Mouse (Mus musculus) heart, postnatal 0 days (tissue): ENCODE measurements around the gene Zfp553. TPM values are rescaled to one million over a fixed set of nuclear protein-coding genes. Genes with fewer than 3 reads are reported as not detected.

Experiments
- ATAC-seq: fragments of 200-750 bp; cut with Nextera tagmentation; 2 replicates; pipeline ENCODE4 v1.8.0; 2017; ENCODE audit warnings: low read depth, moderate number of reproducible peaks, moderate library complexity; ENCODE audit not compliant: insufficient read depth
- DNase-seq: peaks from one replicate; pipeline ENCODE4 v3.0.0-alpha.2; 2016; ENCODE audit warnings: low spot score
- H3K27ac ChIP-seq: fragments of 300-500 bp; sonication (generic); 2 replicates; pipeline ENCODE4 v1.5.1; 2014; ENCODE audit warnings: low read depth, mild to moderate bottlenecking
- H3K27me3 ChIP-seq: fragments of 300-500 bp; sonication (generic); 2 replicates; pipeline ENCODE4 v1.6.1; 2014; ENCODE audit warnings: low read length, mixed read lengths; ENCODE audit not compliant: control insufficient read depth, insufficient read depth
- H3K36me3 ChIP-seq: fragments of 300-500 bp; sonication (generic); replicated peaks from 2 replicates; pipeline ENCODE4 v1.6.1; 2014; ENCODE audit warnings: low read length, mixed read lengths; ENCODE audit not compliant: control insufficient read depth, insufficient read depth
- H3K4me1 ChIP-seq: fragments of 300-500 bp; sonication (generic); 2 replicates; pipeline ENCODE4 v1.6.1; 2014; ENCODE audit warnings: antibody characterized with exemption; ENCODE audit not compliant: control insufficient read depth, insufficient read depth
- H3K4me2 ChIP-seq: fragments of 300-500 bp; sonication (generic); 2 replicates; pipeline ENCODE4 v1.6.1; 2014; ENCODE audit warnings: low read depth, mild to moderate bottlenecking, low read length, moderate library complexity
- H3K4me3 ChIP-seq: fragments of 300-500 bp; sonication (generic); 2 replicates; pipeline ENCODE4 v1.5.1; 2014; ENCODE audit warnings: low read depth, low read length
- H3K9ac ChIP-seq: fragments of 300-500 bp; sonication (generic); replicated peaks from 2 replicates; pipeline ENCODE4 v1.6.1; 2014; ENCODE audit warnings: low read depth, low read length, mixed read lengths
- H3K9me3 ChIP-seq: fragments of 300-500 bp; sonication (generic); replicated peaks from 2 replicates; pipeline ENCODE4 v1.6.1; 2016; ENCODE audit warnings: low read length; ENCODE audit not compliant: control insufficient read depth
- CTCF ChIP-seq: IDR thresholded peaks from 2 replicates; pipeline ENCODE4 v1.5.1; 2016; ENCODE audit warnings: antibody characterized with exemption, control low read depth, low read depth
- EP300 ChIP-seq: IDR thresholded peaks from 2 replicates; pipeline ENCODE4 v1.6.1; 2016; ENCODE audit warnings: antibody characterized with exemption, low read depth
- WGBS: fragments of 180-500 bp; shearing (Covaris S2); extraction: QIAGEN DNeasy Blood & Tissue Kit; methylation state at CpG from one replicate; pipeline ENCODE4 v1.1.7; 2014; 5-methylcytosine and 5-hydroxymethylcytosine counted together
- polyA plus RNA-seq: library from polyadenylated mRNA; unstranded; fragments of >200 nt; fragmentation: Nextera tagmentation; extraction: Ambion mirVana; gene quantifications from 2 replicates; pipeline ENCODE4 v1.2.1, GENCODE M21; 2015
- total RNA-seq: library from RNA; depleted of rRNA; stranded (reverse); fragments of >200 nt; gene quantifications from 2 replicates; pipeline ENCODE4 v1.2.3, GENCODE M21; 2014; ENCODE audit warnings: low replicate concordance

The Zfp553 gene
- total and polyA plus RNA-seq, 2 experiments from 2014 or later, result 11.2 to 11.8 TPM

DNA sequence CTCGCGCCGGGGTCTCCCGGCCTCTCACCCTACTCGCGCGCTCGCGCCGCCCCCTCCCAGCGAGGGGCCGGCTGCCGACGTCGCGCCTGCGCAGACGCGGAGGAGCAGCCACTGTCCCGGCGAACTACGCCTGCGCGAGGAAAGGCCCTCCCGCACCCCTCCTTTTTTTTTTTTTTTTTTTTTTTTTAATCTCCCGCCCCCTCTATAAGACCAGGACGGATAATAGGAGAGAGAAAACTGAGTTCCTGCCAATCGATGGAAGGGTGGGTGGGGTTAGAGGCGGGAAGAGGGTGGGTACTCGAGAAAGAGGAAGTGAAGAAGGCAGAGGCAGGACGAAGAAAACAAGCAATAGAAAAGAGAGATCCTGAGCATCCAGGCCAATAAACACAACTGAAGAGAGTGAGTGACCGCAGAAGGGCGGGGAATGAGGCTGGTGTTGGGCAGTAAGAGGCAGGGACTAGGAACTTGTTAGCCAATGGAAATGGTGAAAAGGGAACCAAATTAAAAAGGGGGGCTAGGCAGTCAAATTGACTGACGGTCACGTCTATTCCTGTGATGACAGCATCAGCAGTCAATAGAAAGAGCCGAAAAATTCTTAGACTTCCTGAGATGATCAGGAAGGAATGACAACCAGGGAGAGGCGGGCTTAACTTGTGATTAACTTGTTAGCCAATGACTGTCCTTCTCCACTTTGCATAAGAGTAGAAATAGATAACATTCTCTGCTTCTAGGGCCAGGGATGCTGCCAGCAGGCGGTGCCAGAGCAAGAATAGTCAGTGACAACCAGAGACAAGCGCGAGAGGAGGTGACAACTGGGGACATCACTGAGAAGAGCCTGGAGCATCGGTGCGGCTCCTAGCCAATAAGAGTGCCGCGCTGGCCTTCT, 24.1 kb upstream of the Zfp553 start, which contains the start of gene Mylpf:
Gene Mylpf (plus strand): TSS at position 338 of the 886 bp plus-strand sequence.
- Histone ChIP-seq H3K9ac (peak within 1 kb of the TSS; percentile 77), H3K9me3 (no peaks in the 10 kb centered on the region), H3K4me2 (peak within 1 kb of the TSS; percentile 91), H3K27me3 (no peaks in the 10 kb centered on the region), H3K27ac (peak within 1 kb of the TSS; percentile 90), H3K36me3 (peaks cover 3% of the 10 kb centered on the region), H3K4me1 (peaks cover 13% of the 10 kb centered on the region), H3K4me3 (peak within 1 kb of the TSS; percentile 70)
- TF ChIP-seq CTCF, result peak; percentile 73
- TF ChIP-seq EP300, result peak; percentile 61; the same call in 1 of the 2 replicates
- ATAC-seq (peak; percentile 92), DNase-seq (peak; percentile 100)
- under 1% methylated on average over 43 of the region's 44 CpGs for WGBS

DNA sequence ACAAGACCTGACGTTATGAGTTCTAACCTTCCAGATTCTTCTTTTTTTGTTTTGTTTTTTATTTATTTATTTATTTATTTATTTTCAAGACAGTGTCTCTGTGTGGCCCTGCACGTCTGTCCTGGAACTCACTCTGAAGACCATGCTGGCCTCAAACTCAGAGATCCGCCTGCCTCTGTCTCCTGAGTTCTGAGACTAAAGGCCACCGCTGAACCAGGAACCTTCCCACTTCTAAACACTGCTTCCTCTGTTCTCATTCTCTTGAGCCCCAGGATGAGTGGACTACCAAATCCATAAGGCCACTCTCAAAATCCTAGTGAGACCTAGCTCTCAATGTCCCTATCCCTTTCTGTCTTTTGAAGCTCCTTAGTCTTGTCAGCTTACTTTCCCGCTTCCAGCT, 23.0 kb upstream of the Zfp553 start:
- no peaks in the 10 kb centered on the region for H3K27me3 ChIP-seq
- 84% methylated on average over 5 of the region's 5 CpGs for WGBS
- no peak overlapping the region for H3K9ac ChIP-seq
- ATAC-seq (no peak), DNase-seq (no peak)
- no peak overlapping the region for H3K4me3 ChIP-seq
- no peak for TF ChIP-seq CTCF
- TF ChIP-seq EP300, result no peak
- no peaks in the 10 kb centered on the region for H3K36me3 ChIP-seq
- no peak overlapping the region; the same call in 1 of the 2 replicates for H3K4me2 ChIP-seq
- peak overlapping the region; percentile 88; the same call in 1 of the 2 replicates for H3K27ac ChIP-seq
- peaks cover 16% of the 10 kb centered on the region for H3K4me1 ChIP-seq
- H3K9me3 ChIP-seq, result no peaks in the 10 kb centered on the region

DNA sequence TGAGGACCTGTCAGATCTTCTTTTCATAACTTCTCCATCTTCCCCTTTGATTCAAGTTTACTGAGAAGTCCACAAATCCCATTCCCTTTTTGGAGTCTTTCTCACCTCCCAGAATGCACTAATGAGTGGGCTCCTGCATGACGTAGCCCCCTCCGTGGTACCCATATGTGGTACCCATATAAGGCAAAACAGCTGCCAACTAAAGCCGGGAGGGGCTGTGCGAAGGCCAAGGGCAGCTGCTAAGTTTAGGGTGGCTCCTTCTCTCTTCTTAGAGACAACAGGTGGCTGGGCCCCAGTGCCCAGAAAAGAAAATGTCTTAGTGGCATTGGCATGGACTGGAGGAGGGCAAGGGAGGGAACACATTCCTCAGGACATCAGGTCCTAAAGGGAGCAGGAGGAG, 22.6 kb upstream of the Zfp553 start:
- TF ChIP-seq EP300 (no peak), CTCF (no peak)
- H3K27ac ChIP-seq, result 0 out of 2 replicates have a peak overlapping the region, but pooled peaks have one; percentile 8
- no peak for ATAC-seq
- H3K36me3 ChIP-seq, result no peaks in the 10 kb centered on the region
- no peaks in the 10 kb centered on the region for H3K27me3 ChIP-seq
- H3K9me3 ChIP-seq, result no peaks in the 10 kb centered on the region
- no peak overlapping the region for H3K4me2 ChIP-seq
- no peak overlapping the region for H3K4me3 ChIP-seq
- H3K4me1 ChIP-seq, result peaks cover 18% of the 10 kb centered on the region
- no peak overlapping the region for H3K9ac ChIP-seq
- WGBS, result 83% methylated on average over 4 of the region's 4 CpGs
- no peak for DNase-seq

DNA sequence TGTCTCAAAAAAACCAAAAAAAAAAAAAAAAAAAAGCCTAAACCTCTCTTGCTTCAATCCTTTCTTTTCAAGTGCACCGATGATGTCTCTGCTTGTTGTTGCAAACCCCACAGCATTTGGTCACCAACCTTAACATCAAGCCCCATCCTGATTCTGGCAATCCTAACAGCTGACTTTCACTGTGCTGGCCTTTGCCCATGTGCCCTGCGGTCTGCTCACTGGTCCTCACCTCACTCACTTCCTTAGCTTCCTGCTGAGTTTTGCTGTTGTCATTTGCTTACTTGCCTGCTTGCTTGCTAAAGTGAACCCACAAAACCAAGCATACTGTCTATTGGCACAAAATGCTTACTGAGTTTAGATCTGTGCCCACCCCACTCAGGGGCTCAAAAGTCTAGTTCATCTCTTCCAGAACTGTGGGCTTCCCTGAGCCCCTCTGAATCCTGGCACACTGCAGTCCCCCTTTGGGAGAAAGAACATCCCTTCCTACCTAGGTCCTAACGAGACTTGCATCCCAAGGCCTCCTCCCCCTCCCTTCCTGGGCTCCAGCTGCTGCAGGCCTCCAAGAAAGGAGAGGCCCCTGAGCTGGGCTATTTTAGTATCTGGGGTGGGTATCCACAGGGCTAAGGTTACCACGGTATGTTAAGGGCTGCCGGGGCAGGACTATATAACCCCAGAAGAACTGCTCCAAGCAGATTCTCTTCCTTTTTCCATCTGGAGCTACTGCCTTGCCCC, 21.7 kb upstream of the Zfp553 start:
- DNase-seq, result no peak
- H3K9ac ChIP-seq, result 0 out of 2 replicates have a peak overlapping the region, but pooled peaks have one; percentile 5
- no peak for ATAC-seq
- no peak overlapping the region for H3K4me3 ChIP-seq
- H3K4me2 ChIP-seq, result no peak overlapping the region
- TF ChIP-seq EP300, result no peak
- TF ChIP-seq CTCF, result no peak
- no peaks in the 10 kb centered on the region for H3K27me3 ChIP-seq
- H3K36me3 ChIP-seq, result no peaks in the 10 kb centered on the region
- H3K9me3 ChIP-seq, result no peaks in the 10 kb centered on the region
- H3K27ac ChIP-seq, result no peak overlapping the region
- peaks cover 19% of the 10 kb centered on the region for H3K4me1 ChIP-seq
- 53% methylated on average over 5 of the region's 5 CpGs for WGBS

DNA sequence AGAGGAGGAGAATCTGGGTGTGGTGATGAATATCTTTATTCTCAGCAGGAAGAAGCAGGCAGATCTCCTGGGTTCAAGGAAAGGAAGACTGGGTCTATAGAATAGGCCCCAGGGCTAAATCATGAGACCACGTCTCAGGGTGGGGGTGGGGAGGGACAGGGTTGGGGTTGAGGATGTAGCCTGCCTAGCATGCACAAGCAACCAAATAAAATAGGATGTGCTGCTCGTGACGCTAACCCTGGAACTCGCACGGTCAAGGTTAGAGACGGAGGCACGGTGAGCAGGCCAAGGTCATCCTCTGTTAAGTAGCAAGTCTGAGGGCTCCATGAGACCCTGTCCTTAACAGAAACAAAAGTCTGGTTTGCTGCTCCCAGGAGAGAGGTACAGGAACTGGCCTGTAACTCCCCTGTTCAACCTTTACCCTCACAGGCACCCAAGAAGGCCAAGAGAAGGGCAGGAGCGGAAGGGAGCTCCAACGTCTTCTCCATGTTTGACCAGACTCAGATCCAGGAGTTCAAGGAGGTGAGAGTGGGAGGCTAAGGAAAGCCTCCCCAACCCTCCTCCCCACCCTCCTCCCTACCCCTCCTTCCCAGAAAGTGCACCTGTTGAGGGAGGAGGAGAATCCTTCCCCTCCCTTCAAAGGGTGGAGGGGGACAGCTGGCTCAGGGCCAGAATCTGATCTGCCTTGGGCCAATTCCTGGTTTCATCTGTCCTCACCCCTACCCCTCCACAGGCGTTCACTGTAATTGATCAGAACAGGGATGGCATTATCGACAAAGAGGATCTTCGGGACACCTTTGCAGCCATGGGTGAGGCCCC, 20.2 kb upstream of the Zfp553 start:
- Histone ChIP-seq H3K36me3 (no peaks in the 10 kb centered on the region), H3K4me2 (no peak overlapping the region), H3K4me1 (peaks cover 18% of the 10 kb centered on the region), H3K27me3 (no peaks in the 10 kb centered on the region), H3K9me3 (no peaks in the 10 kb centered on the region), H3K4me3 (no peak overlapping the region), H3K9ac (no peak overlapping the region), H3K27ac (no peak overlapping the region)
- WGBS, result 91% methylated on average over 12 of the region's 12 CpGs
- DNase-seq (no peak), ATAC-seq (no peak)
- TF ChIP-seq CTCF, result no peak
- no peak for TF ChIP-seq EP300
